Mouse (Mus musculus) brain, adult 2 months (tissue): ENCODE measurements at regions not wholly inside any gene's neighbourhood (a gene's known extent, or its start where the extent isn't known, plus 50 kb on each side); places are given as distances from the start of the nearest gene placed in this dataset.
A peak's percentile ranks its signal among the peaks of the same experiment; 100 is the strongest.

Experiments used
- DNase-seq: peaks from one replicate; pipeline ENCODE4 v3.0.0; 2011; ENCODE audit warnings: low read depth, low spot score

- DNase-seq, result peak; percentile 24
Observed at GRCm38 (mm10) chrX:111052943-111053342, 57.3 kb upstream of the Cylc1 start.
